Mouse (Mus musculus): Measurements from ENCODE around the gene Mad2l2.
"Not testable (repeated sequence)": the region's sequence is repeated elsewhere in the genome, so short reads cannot be mapped to it uniquely, and the experiment has no call there.

Gene Mad2l2

GRCm38 (mm10) chr4:148176603-148177002 lies 46.4 kb downstream of the Mad2l2 start:
- not testable (repeated sequence) for DNase-seq

- no peak for DNase-seq
These were observed 47.5 kb downstream of the Mad2l2 start for GRCm38 (mm10) chr4:148177716-148178115.

GRCm38 (mm10) chr4:148181483-148181882 lies 51.3 kb downstream of the Mad2l2 start:
- no peak for DNase-seq

GRCm38 (mm10) chr4:148182363-148182762 lies 52.2 kb downstream of the Mad2l2 start:
- DNase-seq, result no peak

DNA sequence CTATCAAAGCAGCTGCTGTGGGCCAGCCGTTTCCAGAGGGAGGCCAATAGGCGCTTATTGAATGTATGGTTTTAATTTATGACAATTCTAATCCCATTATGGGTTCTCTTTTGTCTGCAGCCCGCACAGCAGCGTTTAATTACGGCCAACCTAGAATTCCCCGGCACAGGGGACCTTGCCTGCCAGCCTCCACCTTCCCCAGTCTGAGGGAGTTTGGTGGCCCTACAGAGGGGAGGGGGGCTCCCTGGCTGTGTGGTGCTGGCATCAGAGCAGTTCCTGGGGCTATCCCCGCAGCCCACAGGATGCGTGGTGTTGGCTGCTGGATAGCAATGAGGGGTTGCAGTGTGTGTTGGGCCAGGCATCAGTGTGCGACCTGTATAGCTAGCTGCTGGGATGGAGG lies 54.4 kb downstream of the Mad2l2 start:
- no peak for DNase-seq

DNA sequence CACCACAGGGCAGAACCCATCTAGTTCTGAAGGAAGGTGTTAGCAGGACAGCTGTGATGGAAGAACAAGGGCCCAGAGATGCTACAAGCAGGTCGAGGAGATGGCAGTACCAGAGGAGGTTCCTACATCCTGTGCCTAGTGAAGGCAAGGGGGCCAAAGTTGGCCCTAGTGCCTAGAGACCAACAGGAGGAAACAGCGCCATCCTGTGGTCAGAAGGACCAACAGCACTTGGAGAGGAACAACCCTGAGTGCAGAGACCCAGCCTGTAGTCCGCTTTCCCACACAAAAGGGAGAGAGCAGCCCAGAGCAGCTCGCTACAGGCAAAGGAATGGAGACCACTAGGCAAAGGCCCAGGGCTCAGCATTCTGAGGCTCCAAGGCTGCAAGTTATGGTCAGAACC lies 55.6 kb downstream of the Mad2l2 start:
- no peak for DNase-seq

- DNase-seq, result not testable (repeated sequence)
These were observed 58.6 kb downstream of the Mad2l2 start for GRCm38 (mm10) chr4:148188767-148189166.

DNA sequence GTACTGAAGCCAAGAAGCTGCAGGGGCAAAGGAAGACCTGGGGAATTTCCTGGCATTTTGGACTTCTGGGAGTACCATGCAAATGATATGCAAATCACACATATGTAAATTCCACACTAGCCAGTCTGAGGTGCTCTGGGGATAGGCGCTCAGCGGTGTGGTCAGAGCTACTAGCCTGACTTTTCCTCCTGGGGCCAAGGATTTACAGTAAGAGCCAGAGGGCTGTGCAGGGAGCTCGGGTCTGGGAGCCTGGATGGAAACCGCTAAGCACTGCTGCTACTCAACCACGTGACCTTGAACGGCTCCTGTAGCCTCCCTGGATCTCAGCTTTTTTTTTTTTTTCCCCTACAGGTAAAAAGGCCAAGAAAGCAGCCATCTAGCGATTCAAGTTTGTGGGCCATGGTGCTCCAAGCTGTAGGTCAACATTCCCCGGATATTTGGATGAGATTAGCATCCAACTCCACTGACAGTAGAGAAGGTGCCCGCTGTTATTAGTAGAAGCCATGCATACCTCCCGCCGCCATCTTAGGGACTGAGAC lies 62.6 kb downstream of the Mad2l2 start:
- DNase-seq, result no peak

- DNase-seq, result no peak
These were observed 64.2 kb downstream of the Mad2l2 start for GRCm38 (mm10) chr4:148194400-148194799.

All from cerebellum, adult 11-12 months (tissue).